Mouse (Mus musculus) neural tube, embryonic 11.5 days (tissue): ENCODE data around the gene Gng7. TPM values are rescaled to one million over a fixed set of nuclear protein-coding genes. Genes with fewer than 3 reads are reported as not detected.

Experiments
- ATAC-seq: fragments of 200-750 bp; cut with Nextera tagmentation; 2 replicates; pipeline ENCODE4 v1.8.0; 2017; ENCODE audit warnings: moderate number of reproducible peaks, mild to moderate bottlenecking, moderate TSS enrichment, moderate library complexity; ENCODE audit not compliant: insufficient read depth, low FRiP score, low TSS enrichment
- DNase-seq: peaks from one replicate; pipeline ENCODE4 v3.0.0-alpha.2; 2015; ENCODE audit warnings: low spot score
- H3K27ac ChIP-seq: fragments of 300-500 bp; sonication (generic); 2 replicates; pipeline ENCODE4 v1.5.1; 2014; ENCODE audit warnings: low read depth, mild to moderate bottlenecking, low read length
- H3K27me3 ChIP-seq: fragments of 300-500 bp; sonication (generic); 2 replicates; pipeline ENCODE4 v1.6.1; 2014; ENCODE audit warnings: mild to moderate bottlenecking, low read length, mixed read lengths; ENCODE audit not compliant: control insufficient read depth, insufficient read depth
- H3K36me3 ChIP-seq: fragments of 300-500 bp; sonication (generic); 2 replicates; pipeline ENCODE4 v1.6.1; 2014; ENCODE audit warnings: mild to moderate bottlenecking, low read length, moderate library complexity, mixed read lengths; ENCODE audit not compliant: control insufficient read depth, insufficient read depth
- H3K4me1 ChIP-seq: fragments of 300-500 bp; sonication (generic); 2 replicates; pipeline ENCODE4 v1.6.1; 2014; ENCODE audit warnings: low read length, mixed read lengths; ENCODE audit not compliant: control insufficient read depth, insufficient read depth
- H3K4me2 ChIP-seq: fragments of 300-500 bp; sonication (generic); 2 replicates; pipeline ENCODE4 v1.6.1; 2014; ENCODE audit warnings: low read depth, mild to moderate bottlenecking, moderate library complexity
- H3K4me3 ChIP-seq: fragments of 300-500 bp; sonication (generic); 2 replicates; pipeline ENCODE4 v1.5.1; 2014; ENCODE audit warnings: low read depth, low read length
- H3K9ac ChIP-seq: fragments of 300-500 bp; sonication (generic); 2 replicates; pipeline ENCODE4 v1.6.1; 2014; ENCODE audit warnings: mild to moderate bottlenecking, low read length
- H3K9me3 ChIP-seq: fragments of 300-500 bp; sonication (generic); 2 replicates; pipeline ENCODE4 v1.6.1; 2016; ENCODE audit warnings: low read length; ENCODE audit not compliant: control insufficient read depth
- WGBS: fragments of 180-500 bp; shearing (Covaris S2); extraction: QIAGEN DNeasy Blood & Tissue Kit; methylation state at CpG from one replicate; pipeline ENCODE4 v1.1.7; 2014; 5-methylcytosine and 5-hydroxymethylcytosine counted together
- polyA plus RNA-seq: library from polyadenylated mRNA; unstranded; fragments of >200 nt; fragmentation: Nextera tagmentation; extraction: Ambion mirVana; gene quantifications from 2 replicates; pipeline ENCODE4 v1.2.1, GENCODE M21; 2014

The Gng7 gene
- polyA plus RNA-seq, 1 experiment from 2014 or later, result 9.4 TPM

- Histone ChIP-seq H3K4me2 (no peak overlapping the region), H3K36me3 (no peaks in the 10 kb centered on the region), H3K27ac (no peak overlapping the region), H3K4me1 (peaks cover 9% of the 10 kb centered on the region), H3K27me3 (peaks cover 15% of the 10 kb centered on the region), H3K4me3 (no peak overlapping the region), H3K9ac (no peak overlapping the region), H3K9me3 (no peaks in the 10 kb centered on the region)
- WGBS, result 57% methylated on average over 8 of the region's 8 CpGs
- DNase-seq (no peak), ATAC-seq (no peak)
Observed at GRCm38 (mm10) chr10:80942919-80943318, 71.8 kb downstream of the Gng7 start.

- H3K36me3 ChIP-seq, result no peaks in the 10 kb centered on the region
- peaks cover 34% of the 10 kb centered on the region for H3K27me3 ChIP-seq
- H3K4me2 ChIP-seq, result no peak overlapping the region
- no peak overlapping the region for H3K4me3 ChIP-seq
- no peak overlapping the region; the same call in 1 of the 2 replicates for H3K9ac ChIP-seq
- no peak for DNase-seq
- ATAC-seq, result no peak
- no peak overlapping the region for H3K27ac ChIP-seq
- WGBS, result 76% methylated on average over 2 of the region's 2 CpGs
- H3K9me3 ChIP-seq, result no peaks in the 10 kb centered on the region
- peaks cover 16% of the 10 kb centered on the region for H3K4me1 ChIP-seq
Observed at GRCm38 (mm10) chr10:80940988-80941347, 73.8 kb downstream of the Gng7 start.

- Histone ChIP-seq H3K4me2 (peak overlapping the region; percentile 47; the same call in 1 of the 2 replicates), H3K4me1 (peaks cover 19% of the 10 kb centered on the region), H3K36me3 (no peaks in the 10 kb centered on the region), H3K9ac (no peak overlapping the region; the same call in 1 of the 2 replicates), H3K4me3 (no peak overlapping the region), H3K27me3 (peaks cover 40% of the 10 kb centered on the region), H3K9me3 (no peaks in the 10 kb centered on the region), H3K27ac (no peak overlapping the region)
- no peak for DNase-seq
- WGBS, result 43% methylated on average over 8 of the region's 8 CpGs
- ATAC-seq, result no peak
Observed at GRCm38 (mm10) chr10:80940320-80940987, 74.3 kb downstream of the Gng7 start.

- peak overlapping the region; percentile 47 for H3K4me2 ChIP-seq
- whole genome bisulfite sequencing, result 8% methylated on average over 28 of the region's 28 CpGs
- peak overlapping the region; percentile 8; the same call in 1 of the 2 replicates for H3K9ac ChIP-seq
- no peaks in the 10 kb centered on the region for H3K9me3 ChIP-seq
- no peaks in the 10 kb centered on the region for H3K36me3 ChIP-seq
- peak overlapping the region; percentile 29 for H3K4me3 ChIP-seq
- DNase-seq (peak; percentile 85), ATAC-seq (peak; percentile 51)
- 0 out of 2 replicates have a peak overlapping the region, but pooled peaks have one; percentile 8 for H3K27ac ChIP-seq
- H3K4me1 ChIP-seq, result peaks cover 19% of the 10 kb centered on the region
- H3K27me3 ChIP-seq, result peaks cover 46% of the 10 kb centered on the region
Observed at GRCm38 (mm10) chr10:80939671-80940070, 75.1 kb downstream of the Gng7 start.

- Histone ChIP-seq H3K27me3 (peaks cover 53% of the 10 kb centered on the region), H3K4me1 (peaks cover 19% of the 10 kb centered on the region), H3K9me3 (no peaks in the 10 kb centered on the region), H3K9ac (peak overlapping the region; percentile 26; the same call in 1 of the 2 replicates), H3K4me3 (peak overlapping the region; percentile 29), H3K27ac (0 out of 2 replicates have a peak overlapping the region, but pooled peaks have one; percentile 20), H3K36me3 (no peaks in the 10 kb centered on the region), H3K4me2 (peak overlapping the region; percentile 47)
- peak; percentile 36; the same call in 1 of the 2 replicates for ATAC-seq
- peak; percentile 58 for DNase-seq
- WGBS, result 8% methylated on average over 15 of the region's 15 CpGs
Observed at GRCm38 (mm10) chr10:80938831-80939550, 75.8 kb downstream of the Gng7 start.

GRCm38 (mm10) chr10:80937646-80938045 lies 77.1 kb downstream of the Gng7 start:
- Histone ChIP-seq H3K9me3 (no peaks in the 10 kb centered on the region), H3K9ac (no peak overlapping the region), H3K27ac (no peak overlapping the region), H3K27me3 (peaks cover 66% of the 10 kb centered on the region), H3K4me3 (no peak overlapping the region), H3K4me2 (no peak overlapping the region), H3K36me3 (no peaks in the 10 kb centered on the region), H3K4me1 (peaks cover 24% of the 10 kb centered on the region)
- ATAC-seq (no peak), DNase-seq (no peak)
- 46% methylated on average over 8 of the region's 8 CpGs for whole genome bisulfite sequencing

- H3K4me2 ChIP-seq, result peak overlapping the region; percentile 51
- no peaks in the 10 kb centered on the region for H3K36me3 ChIP-seq
- no peak overlapping the region for H3K27ac ChIP-seq
- peak overlapping the region; percentile 2; the same call in 1 of the 2 replicates for H3K9ac ChIP-seq
- H3K4me1 ChIP-seq, result peaks cover 30% of the 10 kb centered on the region
- WGBS, result 16% methylated on average over 6 of the region's 6 CpGs
- ATAC-seq (no peak), DNase-seq (no peak)
- H3K4me3 ChIP-seq, result peak overlapping the region; percentile 25
- H3K27me3 ChIP-seq, result peaks cover 75% of the 10 kb centered on the region
- no peaks in the 10 kb centered on the region for H3K9me3 ChIP-seq
Observed at GRCm38 (mm10) chr10:80936810-80937164, 78.0 kb downstream of the Gng7 start.

GRCm38 (mm10) chr10:80936135-80936809 lies 78.5 kb downstream of the Gng7 start:
- H3K36me3 ChIP-seq, result no peaks in the 10 kb centered on the region
- H3K9me3 ChIP-seq, result no peaks in the 10 kb centered on the region
- DNase-seq (peak; percentile 69), ATAC-seq (no peak)
- H3K9ac ChIP-seq, result peak overlapping the region; percentile 2; the same call in 1 of the 2 replicates
- 1% methylated on average over 37 of the region's 37 CpGs for WGBS
- H3K4me1 ChIP-seq, result peaks cover 33% of the 10 kb centered on the region
- H3K4me2 ChIP-seq, result peak overlapping the region; percentile 51
- H3K4me3 ChIP-seq, result peak overlapping the region; percentile 25
- H3K27ac ChIP-seq, result 0 out of 2 replicates have a peak overlapping the region, but pooled peaks have one; percentile 17
- H3K27me3 ChIP-seq, result peaks cover 80% of the 10 kb centered on the region
